Mouse (Mus musculus) heart, adult 18-20 months (tissue): Measurements from ENCODE around the gene Ints14. TPM values are rescaled to one million over a fixed set of nuclear protein-coding genes. Genes with fewer than 3 reads are reported as not detected.
"Not testable (repeated sequence)": the region's sequence is repeated elsewhere in the genome, so short reads cannot be mapped to it uniquely, and the experiment has no call there.

Experiments used
- DNase-seq, 2 experiments: peaks; one replicate each; pipeline ENCODE4 v3.0.0; 2021 to 2022; ENCODE audit warnings: mixed read lengths in 1 of 2
- total RNA-seq, 2 experiments: library from RNA; stranded (reverse); gene quantifications; 2 replicates each; pipeline ENCODE4 v1.2.3; 2021

Ints14 gene
- total RNA-seq, 2 experiments from 2014 or later, result 14.2 to 14.5 TPM

DNA sequence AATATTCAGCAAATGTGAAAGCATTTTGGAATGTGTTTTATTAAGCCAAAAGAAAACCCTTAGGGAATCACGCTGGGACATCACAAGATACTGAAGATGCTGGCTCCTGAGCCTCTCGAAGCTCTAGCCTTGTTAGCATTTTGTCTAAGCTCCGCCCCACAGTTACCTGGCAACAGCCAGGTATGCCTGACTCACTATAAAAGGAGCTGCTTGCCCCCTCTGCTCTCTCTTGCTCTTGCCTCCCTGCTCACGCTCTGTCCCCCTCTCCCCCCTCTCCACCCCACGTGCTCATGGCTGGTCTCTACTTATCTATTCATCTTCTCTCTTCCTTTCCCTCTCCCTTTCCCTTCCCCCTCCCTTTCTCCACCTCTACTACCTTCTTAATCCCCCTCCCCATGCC, 8.7 kb upstream of the Ints14 start:
- no peak for DNase-seq

DNA sequence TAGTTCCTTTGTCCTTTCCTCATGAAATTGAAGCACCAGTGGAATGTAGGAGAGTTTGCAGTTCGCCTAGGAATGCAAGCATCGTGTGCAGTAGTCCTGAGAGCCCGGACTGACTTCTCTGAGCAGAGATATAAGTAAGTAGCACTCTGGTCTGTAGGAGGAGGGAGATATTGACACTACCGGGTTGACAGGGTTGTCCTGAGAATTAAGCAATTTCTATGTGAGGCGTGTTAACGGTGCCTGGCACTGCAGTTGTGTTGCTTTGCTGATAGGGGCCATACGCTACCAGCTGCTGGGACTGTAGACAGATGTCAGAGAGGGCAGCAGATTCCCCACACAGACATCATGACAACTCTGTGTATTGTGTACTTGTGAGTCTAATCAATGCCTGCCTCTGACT, 7.5 kb upstream of the Ints14 start:
- DNase-seq, result no peak

DNA sequence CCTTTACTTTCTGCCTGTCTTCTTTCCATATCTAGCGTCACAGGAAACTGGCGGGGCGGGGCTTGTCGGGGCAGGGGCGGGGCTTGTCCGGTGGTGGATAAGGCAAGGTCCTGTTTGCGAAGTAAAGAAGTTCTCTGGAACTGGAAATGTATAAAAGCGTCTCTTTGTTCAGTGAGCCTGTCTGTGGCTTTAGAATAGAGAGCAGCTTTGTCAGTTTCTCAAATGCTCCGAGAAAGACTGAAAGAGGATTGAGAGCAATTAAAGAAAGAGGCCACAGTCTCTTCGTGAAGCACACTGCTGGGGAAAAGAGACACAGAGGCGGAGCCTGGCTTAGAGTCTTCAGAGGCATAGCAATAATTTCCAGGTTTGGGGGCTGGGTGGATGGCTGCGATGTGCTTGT, 4.4 kb upstream of the Ints14 start:
- no peak for DNase-seq

DNA sequence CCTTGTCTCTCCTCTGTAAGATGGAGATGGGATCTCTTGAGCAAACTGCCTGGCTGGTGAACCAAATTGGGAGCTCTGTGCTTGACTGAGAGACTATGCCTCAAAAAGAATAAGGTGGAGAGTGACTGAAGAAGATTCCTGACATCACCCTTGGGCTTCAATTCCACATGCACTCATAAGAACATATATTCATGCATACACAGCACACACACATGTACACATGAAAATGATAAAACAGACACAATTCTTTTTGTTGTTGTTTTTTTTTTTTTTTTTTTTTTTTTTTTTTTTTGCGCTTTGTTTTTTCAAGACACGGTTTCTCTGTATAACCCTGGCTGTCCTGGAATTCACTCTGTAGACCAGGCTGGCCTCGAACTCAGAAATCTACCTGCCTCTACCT, 3.4 kb upstream of the Ints14 start:
- no peak for DNase-seq

DNA sequence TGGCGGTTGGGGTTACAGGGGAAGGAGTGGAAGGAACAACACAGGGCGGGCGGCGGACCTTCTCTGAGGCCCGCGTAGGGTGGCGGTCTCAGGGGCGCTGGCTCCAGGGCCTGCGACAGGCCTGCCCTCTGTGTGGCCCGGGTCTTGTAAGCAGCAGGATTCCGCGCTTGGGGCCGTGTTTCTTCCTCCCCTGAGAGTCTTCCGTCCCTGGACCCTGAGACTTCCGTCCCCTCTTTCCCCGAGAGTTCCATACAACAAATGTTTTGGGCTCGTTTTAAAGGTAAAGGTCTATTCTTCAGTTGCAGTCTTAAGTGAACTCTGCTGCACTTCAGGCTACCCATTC, 244 bp downstream of the Ints14 start:
- no peak for DNase-seq

DNA sequence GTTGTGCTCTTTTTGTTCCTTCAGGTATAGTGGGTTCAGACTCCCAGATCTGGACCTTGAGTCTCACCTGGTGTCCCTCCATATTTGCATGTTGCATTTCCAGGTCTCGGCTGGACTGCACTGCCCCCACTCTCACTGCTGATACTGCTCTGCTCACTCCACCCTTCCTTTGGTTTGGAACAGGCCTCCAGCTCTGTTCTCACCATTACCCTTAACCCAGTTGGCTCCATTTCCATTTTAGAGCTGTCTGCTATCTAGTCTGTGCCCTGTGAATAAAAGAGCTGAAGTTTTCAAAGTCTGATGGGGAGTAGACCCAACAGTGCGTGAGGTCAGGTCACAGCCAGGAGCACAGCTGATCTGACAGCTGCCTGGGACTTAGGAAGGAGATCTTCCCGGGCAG, 19.8 kb downstream of the Ints14 start:
- peak in 1 of 2 experiments; percentile 13 for DNase-seq

DNA sequence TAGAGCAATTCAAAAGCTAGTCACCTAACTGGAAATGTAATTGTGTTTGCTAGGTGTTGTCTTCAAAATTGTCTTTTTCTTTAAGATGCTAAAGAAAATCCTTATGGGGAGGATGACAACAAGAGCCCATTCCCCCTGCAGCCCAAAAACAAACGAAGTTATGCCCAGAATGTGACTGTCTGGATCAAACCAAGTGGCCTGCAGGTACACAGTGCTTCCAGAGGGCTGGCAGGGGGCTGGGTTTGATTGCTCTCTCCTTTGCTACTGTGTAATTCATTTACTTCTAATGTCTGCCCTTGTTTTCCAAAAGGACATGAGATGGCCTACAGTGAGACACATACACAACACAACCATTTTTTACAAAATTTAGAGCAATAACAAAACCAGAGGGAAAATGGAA, 21.2 kb downstream of the Ints14 start:
- DNase-seq, result no peak

DNA sequence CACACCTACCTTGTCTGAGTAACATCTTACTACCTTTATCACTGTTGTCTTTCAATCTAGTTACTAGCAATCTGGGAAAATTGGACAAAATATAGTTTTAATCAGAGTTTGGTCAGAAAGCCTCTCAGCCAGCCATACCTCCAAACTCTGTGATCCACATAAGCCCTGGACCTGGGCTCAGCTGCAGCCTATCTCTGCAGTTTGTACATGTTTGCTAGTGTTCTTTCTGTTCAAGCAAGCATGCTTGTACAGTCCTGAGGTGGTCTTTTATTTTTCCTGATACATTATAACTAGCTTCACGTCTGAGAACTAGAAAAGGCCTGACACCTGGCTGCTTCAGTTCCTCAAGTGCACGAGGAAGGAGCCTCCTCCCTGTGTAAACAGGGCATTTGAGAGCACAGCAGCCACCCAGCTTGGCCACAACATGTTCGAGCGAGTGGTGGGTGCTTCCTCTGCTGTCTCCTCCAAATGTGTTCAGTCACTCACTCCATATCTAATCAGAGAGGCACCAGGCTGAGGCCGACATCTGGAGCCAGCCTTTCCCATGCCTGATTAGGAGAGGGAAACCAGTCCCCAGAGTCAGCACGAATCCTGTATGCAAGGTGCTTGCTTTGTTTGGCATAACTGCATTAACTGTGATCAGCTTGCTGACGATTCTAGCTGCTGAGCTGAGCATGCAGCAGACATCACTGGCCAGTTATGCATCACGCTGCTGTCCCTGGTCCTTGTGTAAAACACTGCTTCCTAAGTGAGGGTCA, 24.5 kb downstream of the Ints14 start:
- peak in 1 of 2 experiments; percentile 7 for DNase-seq

DNA sequence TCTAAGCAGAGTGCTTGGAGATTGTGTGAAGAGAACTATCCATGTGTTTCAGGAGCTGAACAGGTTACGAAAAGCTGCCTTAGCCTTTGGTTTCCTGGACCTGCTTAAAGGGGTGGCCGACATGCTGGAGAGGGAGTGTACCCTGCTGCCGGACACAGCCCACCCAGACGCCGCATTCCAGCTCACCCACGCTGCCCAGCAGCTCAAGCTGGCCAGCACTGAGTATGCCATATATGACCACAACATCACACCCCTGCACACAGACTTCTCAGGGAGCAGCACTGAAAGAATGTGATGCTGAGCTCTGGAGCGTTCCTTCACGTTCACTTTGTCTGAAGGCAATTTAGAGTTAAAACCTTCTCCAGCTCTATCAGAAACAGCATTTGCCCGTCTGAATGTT, 25.1 kb downstream of the Ints14 start:
- no peak for DNase-seq

DNA sequence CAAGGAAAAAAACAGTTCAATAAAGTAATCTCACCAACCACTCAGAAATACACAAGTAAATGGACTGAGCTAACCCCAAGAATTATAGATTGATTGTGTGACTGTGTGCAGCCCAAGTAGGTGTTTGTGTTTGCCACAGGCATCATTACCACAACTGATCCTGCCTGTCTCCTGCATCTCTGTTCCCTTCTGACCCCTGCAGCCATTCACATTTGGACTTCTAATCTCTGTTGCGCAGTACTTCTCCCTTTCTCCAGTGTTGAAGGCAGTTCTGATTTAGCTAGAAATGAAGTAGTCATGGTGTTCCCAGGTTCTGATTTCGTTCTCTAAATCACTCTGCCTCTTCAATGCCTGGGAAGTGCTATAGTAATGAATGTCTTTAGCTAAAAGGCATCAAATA, 26.9 kb downstream of the Ints14 start:
- no peak for DNase-seq

DNA sequence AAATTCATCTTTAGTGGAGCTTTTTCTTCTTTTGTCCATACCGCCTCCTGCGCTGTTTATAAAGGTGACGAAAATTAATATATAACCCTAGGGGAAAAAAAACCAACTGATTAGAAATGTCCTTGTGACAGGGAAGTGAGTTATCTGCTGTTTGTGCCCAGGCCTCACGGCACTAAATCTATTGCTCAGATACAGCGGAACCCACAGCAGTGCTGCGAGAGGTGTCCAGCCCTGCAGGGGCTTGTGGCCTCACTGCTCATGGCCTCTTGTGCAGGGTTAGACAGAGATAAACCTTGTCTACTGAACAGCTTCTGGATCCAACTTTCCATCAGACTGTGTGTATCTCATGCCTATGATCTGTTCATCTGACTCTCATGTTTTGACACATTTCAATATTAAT, 27.7 kb downstream of the Ints14 start:
- no peak for DNase-seq

DNA sequence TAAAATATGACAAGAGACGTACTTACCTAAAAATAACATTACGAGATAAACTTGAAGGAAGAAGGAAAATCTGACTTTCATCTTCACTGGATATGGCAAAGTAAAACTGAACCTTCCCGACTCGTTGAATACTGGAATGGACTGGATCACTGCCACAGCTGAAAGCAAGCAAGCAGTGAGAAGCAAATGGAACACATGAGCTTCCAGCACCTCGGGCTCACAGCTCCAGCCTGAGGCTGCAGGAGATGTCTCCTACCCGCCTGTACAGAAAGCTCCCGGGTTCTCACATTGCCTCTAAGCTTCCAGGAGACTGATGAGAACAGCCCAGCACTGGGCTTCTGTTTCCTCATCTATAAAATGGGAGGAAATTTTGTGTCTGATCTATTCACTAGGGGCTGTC, 29.6 kb downstream of the Ints14 start:
- no peak for DNase-seq

DNA sequence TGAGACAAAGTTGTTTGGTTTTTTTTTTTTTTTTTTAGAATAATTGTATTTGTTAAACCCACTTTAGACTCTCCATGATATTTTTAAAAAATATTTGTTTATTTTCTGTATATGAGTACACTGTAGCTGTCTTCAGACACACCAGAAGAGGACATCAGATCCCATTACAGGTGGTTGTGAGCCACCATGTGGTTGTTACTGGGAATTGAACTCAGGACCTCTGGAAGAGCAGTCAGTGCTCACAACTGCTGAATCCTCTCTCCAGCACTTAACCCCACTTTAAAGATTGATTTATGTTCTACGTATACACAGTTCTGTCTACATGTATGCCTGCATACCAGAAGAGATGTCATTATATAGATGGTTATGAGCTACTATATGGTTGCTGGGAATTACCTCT, 34.8 kb downstream of the Ints14 start:
- DNase-seq, result not testable (repeated sequence)

DNA sequence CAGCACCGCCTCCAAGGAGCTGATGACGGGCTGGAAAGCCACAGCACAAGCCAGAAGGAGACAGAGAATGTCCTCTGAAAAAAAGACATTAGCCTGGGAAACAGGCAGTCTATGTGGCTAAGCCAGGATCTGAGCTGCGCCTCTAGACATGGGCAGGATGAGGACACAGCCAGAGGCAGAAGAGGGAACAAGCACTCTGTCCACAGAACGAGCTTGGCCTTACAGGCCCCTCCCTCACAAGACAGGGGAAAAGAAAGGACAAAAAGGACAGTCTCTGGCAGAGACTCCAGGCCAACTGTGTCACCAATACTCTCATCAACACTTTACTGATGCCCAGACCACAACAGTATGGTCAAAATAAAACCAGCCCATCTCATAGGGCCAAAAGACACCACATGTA, 40.8 kb downstream of the Ints14 start:
- no peak for DNase-seq

DNA sequence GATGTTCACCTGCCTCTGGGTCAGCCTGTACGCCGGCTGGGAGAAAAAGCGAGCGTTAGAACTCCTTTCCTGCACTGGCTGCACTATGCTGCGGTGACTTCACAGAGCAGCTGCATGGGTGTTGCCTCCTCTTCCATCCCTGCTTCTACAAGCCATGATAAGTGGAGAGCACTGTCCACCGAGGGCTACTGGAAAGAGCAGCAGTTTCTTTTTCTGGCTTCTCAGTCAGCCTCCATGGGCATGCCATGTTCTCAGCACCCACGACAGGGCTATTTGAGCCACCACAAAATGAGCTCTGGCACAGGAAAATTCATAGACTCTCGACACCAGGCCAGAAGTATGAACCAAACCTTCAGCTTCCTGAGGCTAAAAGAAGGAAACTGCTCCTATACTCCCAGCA, 45.0 kb downstream of the Ints14 start:
- no peak for DNase-seq

DNA sequence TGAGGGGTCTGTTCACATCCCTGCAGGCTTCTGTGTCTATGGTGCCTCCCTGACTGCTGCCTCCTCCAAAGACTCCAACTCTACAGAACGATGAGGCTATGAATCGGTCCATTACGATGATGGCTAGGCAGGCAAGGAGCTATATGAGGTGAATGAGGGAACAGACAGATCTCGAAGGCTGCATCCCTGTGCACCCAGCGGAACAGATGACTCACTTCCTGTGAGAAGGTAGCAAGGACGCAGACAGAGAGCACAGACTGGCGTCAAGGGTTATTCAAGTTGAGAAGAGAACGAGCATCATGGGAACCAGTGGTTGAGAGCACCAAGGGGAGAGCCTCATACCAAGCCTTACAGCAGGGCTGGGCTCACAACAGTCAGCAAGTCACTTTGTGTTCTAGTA, 49.9 kb downstream of the Ints14 start:
- no peak for DNase-seq

DNA sequence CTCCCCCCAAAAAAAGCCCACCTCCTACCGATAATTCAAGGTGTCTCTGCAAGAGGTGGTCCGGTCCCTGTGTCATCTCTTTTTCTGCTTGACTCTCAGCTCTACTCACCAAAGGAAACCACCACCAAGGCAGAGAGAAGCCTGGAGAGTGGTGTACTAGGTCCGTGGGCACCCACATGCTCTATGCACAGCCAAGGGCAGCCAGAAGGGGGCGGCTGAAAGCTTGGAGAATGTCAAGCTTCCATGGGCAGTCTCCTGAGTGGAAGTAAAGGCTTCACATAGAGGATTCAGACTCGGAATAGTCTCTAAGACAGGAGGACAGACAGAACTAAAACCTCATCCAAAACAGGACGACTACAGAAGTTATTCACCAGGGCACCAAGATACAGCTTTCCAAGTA, 50.6 kb downstream of the Ints14 start:
- DNase-seq, result peak in 1 of 2 experiments; percentile 36

DNA sequence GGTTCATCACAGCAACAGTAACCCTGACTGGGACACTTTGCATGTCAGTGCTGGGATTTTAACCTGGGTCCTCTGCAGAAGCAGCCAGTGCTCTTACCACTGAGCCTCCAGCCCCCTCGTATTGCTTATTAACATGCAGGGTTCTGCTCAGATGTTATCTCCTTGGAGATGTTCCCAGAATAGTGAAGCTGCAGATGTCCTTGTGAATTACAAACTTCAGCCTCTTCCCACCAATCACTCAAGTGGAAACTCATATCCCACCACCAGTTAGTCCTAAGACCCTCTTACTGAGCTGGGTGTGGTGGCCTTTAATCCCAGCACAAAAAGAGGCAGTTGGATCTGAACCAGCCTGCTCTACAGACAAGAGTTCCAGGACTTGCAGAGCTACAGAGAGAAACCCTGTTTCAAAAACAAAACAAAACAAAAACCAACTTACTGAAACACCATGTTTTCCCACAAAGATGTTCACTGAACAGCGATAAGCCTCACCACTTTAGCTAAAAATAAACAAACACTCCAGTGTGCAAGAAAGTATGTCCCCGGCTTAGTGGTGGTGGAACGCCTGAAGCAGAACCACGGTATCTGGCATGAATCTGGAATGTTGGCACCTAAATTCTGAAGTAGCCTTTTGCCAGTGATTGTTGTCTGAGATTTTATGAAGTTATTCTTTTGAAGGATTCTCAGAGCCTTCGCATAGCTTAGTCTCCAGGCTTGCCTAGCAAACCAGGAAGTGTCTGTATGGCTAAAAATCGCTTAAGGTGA, 54.9 kb downstream of the Ints14 start:
- DNase-seq, result no peak

DNA sequence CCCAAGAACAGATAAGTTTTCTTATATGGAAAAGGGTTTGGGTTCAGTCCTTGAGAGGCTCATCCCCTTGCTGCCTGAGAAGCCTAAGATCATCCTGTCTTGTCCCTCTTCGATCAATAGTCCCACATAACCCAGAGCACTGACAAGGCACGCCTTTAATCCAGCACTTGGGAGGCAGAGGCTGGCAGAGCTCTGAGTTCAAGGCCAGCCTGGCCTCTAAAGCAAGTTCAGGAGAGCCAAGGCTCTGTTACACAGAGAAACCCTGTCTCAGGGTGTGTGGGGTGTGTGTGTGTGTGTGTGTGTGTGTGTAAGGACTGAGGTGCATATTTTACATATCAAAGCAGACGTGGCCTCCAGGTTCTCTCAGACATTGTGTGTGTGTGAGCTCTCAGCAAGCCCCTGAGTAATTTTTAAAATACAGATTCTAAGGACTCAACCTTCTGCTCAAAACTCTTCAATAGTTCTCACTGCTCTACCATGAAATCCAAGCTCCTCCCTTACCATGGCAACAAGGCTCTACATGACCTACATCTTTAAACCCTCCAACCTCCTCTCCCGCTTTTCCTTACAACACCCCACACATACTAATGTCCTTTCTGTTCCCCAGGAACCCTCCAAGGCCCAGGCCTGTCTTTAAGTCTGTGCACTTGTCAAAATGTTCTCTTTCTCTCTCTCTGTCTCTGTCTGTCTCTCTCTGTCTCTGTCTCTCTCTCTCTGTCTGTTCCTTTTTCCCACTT, 55.7 kb downstream of the Ints14 start:
- no peak for DNase-seq

DNA sequence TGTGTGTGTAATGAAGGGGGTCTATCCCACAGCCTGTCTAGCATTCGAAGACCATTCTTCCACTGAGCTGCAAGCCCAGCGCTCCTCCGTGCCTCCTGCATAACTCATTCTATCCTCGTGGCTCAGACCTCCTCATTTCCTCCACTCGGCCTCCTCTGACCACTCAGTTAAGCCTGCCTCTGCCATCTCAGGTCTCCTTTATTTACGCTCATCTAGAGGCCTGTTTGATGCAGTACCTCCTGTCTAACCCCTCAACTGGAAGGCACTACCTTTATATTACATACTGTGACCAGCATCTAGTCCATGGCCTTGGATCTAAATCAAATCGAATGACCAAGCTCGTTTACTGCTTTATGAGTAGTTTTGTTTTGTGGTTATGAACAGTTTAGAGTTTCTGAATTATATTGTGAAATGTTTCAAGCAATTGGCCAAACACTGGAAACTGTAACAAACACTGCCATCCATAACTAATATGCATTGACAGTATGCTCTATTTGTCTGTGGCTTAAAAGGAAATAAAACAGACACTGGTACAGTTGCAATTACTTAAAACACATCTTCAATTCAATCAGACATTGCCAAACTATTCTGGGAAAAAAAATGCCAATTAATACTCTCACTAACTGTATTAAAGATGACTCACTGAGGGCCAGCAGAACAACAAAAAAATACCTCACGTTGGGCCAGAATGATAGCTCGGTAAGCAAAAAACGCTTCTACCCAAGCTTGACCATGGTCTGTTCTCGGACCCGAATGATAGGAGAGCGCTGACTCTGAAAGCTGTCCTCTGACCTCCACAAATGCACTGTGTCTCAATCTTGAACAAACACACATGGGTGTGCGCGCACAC, 56.5 kb downstream of the Ints14 start:
- DNase-seq, result no peak

DNA sequence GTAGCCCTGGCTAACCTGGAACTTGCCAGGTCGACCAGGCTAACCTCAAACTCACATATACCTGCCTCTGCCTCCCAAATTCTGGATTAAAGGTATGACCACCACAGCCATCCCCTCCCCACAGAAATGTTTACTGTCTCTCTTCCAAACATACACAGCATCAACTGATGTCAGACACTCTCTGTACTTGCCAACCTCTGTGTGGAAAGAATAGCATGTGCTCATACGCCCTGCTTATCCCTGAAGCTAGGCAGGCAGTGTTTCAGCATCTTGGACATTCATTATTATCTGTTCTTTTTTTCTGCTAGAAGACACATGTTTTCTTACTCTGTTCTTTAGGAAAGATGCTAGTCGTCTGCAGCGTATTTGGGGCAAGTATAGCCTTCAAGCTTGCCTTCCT, 57.2 kb downstream of the Ints14 start:
- no peak for DNase-seq

DNA sequence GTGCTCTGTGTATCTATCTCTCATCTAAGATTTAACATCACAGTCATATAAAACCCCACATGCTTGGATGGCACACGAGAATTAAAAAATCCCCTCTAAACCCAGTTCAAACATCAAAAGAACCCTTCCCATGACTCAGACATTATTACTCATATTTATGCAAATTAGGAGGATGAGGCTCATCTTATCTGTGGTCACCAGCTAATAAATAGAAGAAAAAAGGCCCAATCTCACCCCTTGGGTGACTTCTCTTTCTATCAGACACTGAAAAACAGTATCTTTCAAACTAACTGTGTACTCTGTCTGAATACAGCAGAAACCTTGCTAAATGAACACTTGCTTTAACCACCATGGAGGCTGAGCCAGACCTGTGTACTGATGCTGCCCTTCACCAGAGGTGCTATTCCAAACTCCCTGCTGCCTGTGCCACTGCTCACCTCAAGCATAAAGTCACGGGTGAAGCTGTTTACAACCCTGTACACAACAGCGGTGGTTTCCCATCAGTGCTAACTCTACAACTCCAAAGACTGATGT, 58.0 kb downstream of the Ints14 start:
- DNase-seq, result no peak
